Mouse (Mus musculus): ENCODE data around the gene Atf6b.

Gene Atf6b

GRCm38 (mm10) chr17:34646906-34647787 is at the start of gene Atf6b:
TSS of gene Atf6b (plus strand) at chr17:34647146.
- peak; percentile 96 for DNase-seq (ENCODE audit: inconsistent ontology term)

GRCm38 (mm10) chr17:34597566-34598095 is 49.3 kb upstream of the Atf6b start, which contains the start of gene Ager:
TSS of gene Ager (plus strand) at chr17:34597862.
- no peak for DNase-seq (ENCODE audit: inconsistent ontology term)

- no peak for DNase-seq (ENCODE audit: inconsistent ontology term)
Measured at GRCm38 (mm10) chr17:34599891-34600290, 47.1 kb upstream of the Atf6b start.

GRCm38 (mm10) chr17:34601796-34602195 is 45.1 kb upstream of the Atf6b start:
- DNase-seq (ENCODE audit: inconsistent ontology term), result no peak

- DNase-seq (ENCODE audit: inconsistent ontology term), result peak; percentile 100
Measured at GRCm38 (mm10) chr17:34603375-34604060, 43.4 kb upstream of the Atf6b start, which contains the start of gene Rnf5. TSS of gene Rnf5 (minus strand) at chr17:34603690.

GRCm38 (mm10) chr17:34604061-34604508 is 42.9 kb upstream of the Atf6b start, which contains the start of gene Agpat1:
TSS of gene Agpat1 (plus strand) at chr17:34604262.
- no peak for DNase-seq (ENCODE audit: inconsistent ontology term)

- no peak for DNase-seq (ENCODE audit: inconsistent ontology term)
Measured at GRCm38 (mm10) chr17:34604511-34605237, 42.3 kb upstream of the Atf6b start.

GRCm38 (mm10) chr17:34605609-34606008 is 41.3 kb upstream of the Atf6b start:
- peak; percentile 97 for DNase-seq (ENCODE audit: inconsistent ontology term)

GRCm38 (mm10) chr17:34606186-34607039 is 40.5 kb upstream of the Atf6b start:
- DNase-seq (ENCODE audit: inconsistent ontology term), result no peak

GRCm38 (mm10) chr17:34607997-34608396 is 38.9 kb upstream of the Atf6b start:
- DNase-seq (ENCODE audit: inconsistent ontology term), result no peak

GRCm38 (mm10) chr17:34611050-34611449 is 35.9 kb upstream of the Atf6b start:
- no peak for DNase-seq (ENCODE audit: inconsistent ontology term)

- no peak for DNase-seq (ENCODE audit: inconsistent ontology term)
Measured at GRCm38 (mm10) chr17:34613054-34613645, 33.8 kb upstream of the Atf6b start.

GRCm38 (mm10) chr17:34613830-34614229 is 33.1 kb upstream of the Atf6b start:
- no peak for DNase-seq (ENCODE audit: inconsistent ontology term)

GRCm38 (mm10) chr17:34615871-34616270 is 31.1 kb upstream of the Atf6b start, which contains the start of gene Egfl8:
TSS of gene Egfl8 (minus strand) at chr17:34615971.
- no peak for DNase-seq (ENCODE audit: inconsistent ontology term)

- DNase-seq (ENCODE audit: inconsistent ontology term), result peak; percentile 59
Measured at GRCm38 (mm10) chr17:34618999-34619398, 27.9 kb upstream of the Atf6b start.

- DNase-seq (ENCODE audit: inconsistent ontology term), result no peak
Measured at GRCm38 (mm10) chr17:34621006-34621405, 25.9 kb upstream of the Atf6b start.

GRCm38 (mm10) chr17:34623161-34623560 is 23.8 kb upstream of the Atf6b start:
- no peak for DNase-seq (ENCODE audit: inconsistent ontology term)

- DNase-seq (ENCODE audit: inconsistent ontology term), result no peak
Measured at GRCm38 (mm10) chr17:34624981-34625380, 22.0 kb upstream of the Atf6b start.

GRCm38 (mm10) chr17:34626062-34626772 is 20.7 kb upstream of the Atf6b start:
- DNase-seq (ENCODE audit: inconsistent ontology term), result no peak

GRCm38 (mm10) chr17:34626773-34627092 is 20.2 kb upstream of the Atf6b start:
- DNase-seq (ENCODE audit: inconsistent ontology term), result peak; percentile 63
